Mouse (Mus musculus) kidney, adult 10 weeks (tissue): ENCODE data around the gene Emcn. TPM values are rescaled to one million over a fixed set of nuclear protein-coding genes. Genes with fewer than 3 reads are reported as not detected.

Source experiments
- polyA plus RNA-seq: library from polyadenylated mRNA; stranded (reverse); fragments of 350-450 nt; fragmentation: Illumina TruSeq; extraction: RNeasy Lipid Tissue Mini Kit (QIAGEN cat#74804); gene quantifications from one replicate; pipeline ENCODE4 v1.2.3, GENCODE M21; 2014; ENCODE audit warnings: low read depth, low replicate concordance

Emcn gene
- 318 TPM for polyA plus RNA-seq

DNA sequence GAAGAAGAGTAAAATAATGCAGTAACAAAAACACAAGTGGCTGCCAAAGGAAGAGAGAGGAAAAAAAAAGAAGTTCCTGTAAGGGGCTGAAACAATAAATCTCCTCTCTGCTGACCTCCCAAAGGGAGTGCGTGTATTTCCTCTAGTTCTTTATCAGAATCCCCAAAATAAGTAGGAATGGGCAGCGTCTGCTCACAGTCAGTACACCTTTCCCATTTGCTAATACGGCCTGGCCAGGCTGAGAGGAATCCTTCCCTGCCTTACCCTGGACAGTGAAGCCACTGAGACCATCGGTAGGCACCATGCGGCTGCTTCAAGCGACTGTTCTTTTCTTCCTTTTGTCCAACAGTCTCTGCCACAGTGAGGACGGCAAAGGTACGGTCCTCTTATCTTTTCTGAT lies at the start of gene Emcn:
TSS of gene Emcn (plus strand) at position 130 of the 400 bp plus-strand sequence.

